ENCODE assay signal across 9 mouse cellular contexts in the genomic region with DNA sequence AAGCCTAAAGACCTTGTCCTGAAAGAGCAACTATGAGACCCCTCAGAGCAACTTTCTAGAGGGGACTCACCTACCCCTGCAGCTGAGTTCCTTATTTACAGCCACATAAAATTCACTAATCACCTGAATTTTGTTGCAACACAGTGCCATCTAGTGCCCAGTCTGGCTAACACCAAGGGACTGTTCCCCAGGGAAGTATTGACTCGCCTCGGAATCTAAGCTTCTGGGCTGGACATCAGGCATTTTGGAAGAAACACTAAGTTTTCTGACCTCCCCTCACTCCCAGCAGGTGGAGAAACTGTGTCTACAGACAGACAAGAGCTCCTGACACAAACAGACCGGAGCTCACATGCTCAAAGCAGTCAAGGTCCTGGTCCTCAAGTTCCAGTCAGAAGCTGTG.
A peak's percentile ranks its signal among the peaks of the same experiment; 100 is the strongest.
DNase-seq lines count a peak whose midpoint lies in the region; ATAC-seq and TF ChIP-seq lines count a peak whose summit lies in the region.
"Had no signal": no experiment of that assay in that cellular context is flagged by ENCODE, and none has a peak within 500 bp of the region (broad histone marks: within the 10 kb centered on the region; RNA-seq: fewer than 3 reads in every experiment).

No protein-coding gene starts in this region.

- H3K9ac ChIP-seq in liver, embryonic 14.5 days (replicated peaks), result no peak overlapping the region
- H3K9ac ChIP-seq: stomach, embryonic 15.5 days had no signal

- no peak overlapping the region for H3K27ac ChIP-seq in liver, embryonic 14.5 days
- H3K27ac ChIP-seq: stomach, embryonic 15.5 days had no signal

- H3K4me2 ChIP-seq in liver, embryonic 14.5 days (ENCODE audit: low read depth), result no peak overlapping the region
- H3K4me2 ChIP-seq: stomach, embryonic 15.5 days had no signal

- no peak for TF ChIP-seq EP300 in liver, embryonic 14.5 days (IDR thresholded peaks at IDR 0.05; ENCODE audit: low read depth)

- H3K27me3 ChIP-seq in liver, embryonic 14.5 days (ENCODE audit: control insufficient read depth, insufficient read depth, low read length), result no peaks in the 10 kb centered on the region
- H3K27me3 ChIP-seq: stomach, embryonic 15.5 days had no signal

- WGBS in liver, embryonic 14.5 days (ENCODE audit: insufficient replicate concordance), result 3% methylated on average over 3 of the region's 3 CpGs

- ATAC-seq in frontal cortex, adult (ENCODE audit: low TSS enrichment), result peak; percentile 71; the same call in 1 of the 2 replicates
- ATAC-seq in liver, embryonic 14.5 days (ENCODE audit: insufficient read depth), result no peak
- peak; percentile 62 for ATAC-seq in neutrophil, adult 5-6 weeks (ENCODE audit: extremely low read depth, insufficient number of reproducible peaks, low FRiP score, poor library complexity, severe bottlenecking)

- H3K9me3 ChIP-seq in liver, embryonic 14.5 days (ENCODE audit: control insufficient read depth, low read length), result no peaks in the 10 kb centered on the region
- H3K9me3 ChIP-seq: stomach, embryonic 15.5 days had no signal

- H3K4me1 ChIP-seq in liver, embryonic 14.5 days (replicated peaks; ENCODE audit: control insufficient read depth in 2 of 2, insufficient read depth in 2 of 2, low read length in 1 of 2), result no peaks in the 10 kb centered on the region

- peak; percentile 47 for TF ChIP-seq CTCF in liver, embryonic 14.5 days (IDR thresholded peaks at IDR 0.05; ENCODE audit: low read depth)

- peak; percentile 61 for DNase-seq in right cerebral cortex, adult 18-20 months
- DNase-seq in right cerebral cortex, postnatal 36 days (ENCODE audit: low spot score in 2 of 2), result no peak
- DNase-seq in cerebellum, adult 9-10 months, result peak; percentile 87
- peak; percentile 28 to 74 for DNase-seq in kidney, adult 8-10 months
- peak in 1 of 3 experiments; percentile 2 for DNase-seq in liver, embryonic 14.5 days (ENCODE audit: low read depth in 3 of 3, low spot score in 3 of 3)
- peak; percentile 67 for DNase-seq in thymus, postnatal 14 days

- no peaks in the 10 kb centered on the region for H3K36me3 ChIP-seq in liver, embryonic 14.5 days (replicated peaks; ENCODE audit: control insufficient read depth, insufficient read depth, low read depth)
- H3K36me3 ChIP-seq: stomach, embryonic 15.5 days had no signal

- no peak overlapping the region for H3K4me3 ChIP-seq in liver, embryonic 14.5 days (ENCODE audit: insufficient read depth in 1 of 2, low read depth in 2 of 2, low read length in 2 of 2)
- H3K4me3 ChIP-seq: stomach, embryonic 15.5 days had no signal

Comparison
In these comparisons a context has a peak if more than half of its experiments do, and no peak if none do; other contexts are left out.
1. DNase-seq: peak in right cerebral cortex, adult 18-20 months (single experiment), cerebellum, adult 9-10 months (single experiment), kidney, adult 8-10 months (2 of 2) and thymus, postnatal 14 days (single experiment); none in right cerebral cortex, postnatal 36 days (0 of 2).